Mouse (Mus musculus): ENCODE measurements around the gene Hnrnpdl.

Hnrnpdl gene

GRCm38 (mm10) chr5:100006324-100007039 lies 33.0 kb downstream of the Hnrnpdl start:
- no peak for DNase-seq (ENCODE audit: extremely low spot score, low read depth, low spot score)

- DNase-seq (ENCODE audit: extremely low spot score, low read depth, low spot score) = no peak
These were observed 33.6 kb downstream of the Hnrnpdl start for GRCm38 (mm10) chr5:100005896-100006295.

DNA sequence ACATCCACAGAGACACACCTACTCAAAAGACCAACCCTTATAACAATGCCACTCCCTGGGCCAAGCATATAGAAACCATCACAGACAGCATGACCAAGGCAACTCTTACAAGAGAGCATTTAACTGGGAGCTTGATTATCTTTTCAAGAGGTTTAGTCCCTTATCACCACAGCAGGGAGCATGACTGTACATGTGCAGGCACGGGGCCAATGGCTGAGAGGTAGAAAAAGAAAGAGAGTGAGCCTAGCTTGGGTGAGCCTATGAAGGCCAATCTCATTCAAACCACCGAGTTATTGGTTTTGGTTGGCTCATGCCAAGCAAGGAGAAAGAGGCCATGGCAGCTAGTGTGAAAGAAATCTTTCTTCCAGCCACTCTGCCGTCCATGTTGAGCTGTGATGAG lies 34.0 kb downstream of the Hnrnpdl start:
- no peak for DNase-seq (ENCODE audit: extremely low spot score, low read depth, low spot score)

DNA sequence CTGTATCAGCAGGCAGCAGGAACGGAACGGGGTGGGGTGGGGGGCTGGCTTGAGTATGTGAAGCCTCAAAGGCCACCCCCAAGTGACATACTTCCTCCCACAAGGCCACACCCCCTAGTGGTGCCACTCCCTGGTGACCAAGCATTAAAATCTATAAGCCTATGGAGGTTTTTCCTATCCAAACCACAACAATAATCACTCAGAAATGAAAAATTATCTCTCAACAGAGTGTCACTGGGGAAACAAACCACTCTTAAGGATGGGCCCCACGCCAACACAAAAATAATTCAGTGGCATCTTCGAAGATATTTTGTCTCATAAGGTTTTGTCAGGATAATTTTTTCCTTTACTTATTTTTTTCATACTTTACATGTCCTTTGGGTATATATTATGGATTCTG lies 35.6 kb downstream of the Hnrnpdl start:
- no peak for DNase-seq (ENCODE audit: extremely low spot score, low read depth, low spot score)

- no peak for DNase-seq (ENCODE audit: extremely low spot score, low read depth, low spot score)
These were observed 39.0 kb downstream of the Hnrnpdl start for GRCm38 (mm10) chr5:100000500-100000899.

DNA sequence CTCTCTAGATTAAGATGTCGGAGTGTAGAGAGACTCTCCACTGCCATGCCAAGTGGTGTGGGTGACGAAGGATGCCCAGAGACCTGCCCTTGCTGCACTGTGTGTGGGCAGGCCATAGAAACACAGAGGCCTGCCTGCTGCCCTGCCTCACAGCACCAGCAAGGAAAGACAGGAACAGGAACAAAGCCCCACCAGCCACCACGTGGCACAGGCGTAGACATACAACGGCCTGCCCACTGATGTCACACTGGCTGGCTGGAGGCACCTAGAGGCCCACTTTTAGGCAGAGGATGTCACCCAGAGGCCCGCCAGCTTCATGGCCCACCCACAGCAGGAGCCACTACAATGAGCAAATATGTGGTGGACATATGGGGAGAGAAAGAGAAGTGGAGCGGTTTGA lies 39.4 kb downstream of the Hnrnpdl start:
- DNase-seq (ENCODE audit: extremely low spot score, low read depth, low spot score) = no peak

DNA sequence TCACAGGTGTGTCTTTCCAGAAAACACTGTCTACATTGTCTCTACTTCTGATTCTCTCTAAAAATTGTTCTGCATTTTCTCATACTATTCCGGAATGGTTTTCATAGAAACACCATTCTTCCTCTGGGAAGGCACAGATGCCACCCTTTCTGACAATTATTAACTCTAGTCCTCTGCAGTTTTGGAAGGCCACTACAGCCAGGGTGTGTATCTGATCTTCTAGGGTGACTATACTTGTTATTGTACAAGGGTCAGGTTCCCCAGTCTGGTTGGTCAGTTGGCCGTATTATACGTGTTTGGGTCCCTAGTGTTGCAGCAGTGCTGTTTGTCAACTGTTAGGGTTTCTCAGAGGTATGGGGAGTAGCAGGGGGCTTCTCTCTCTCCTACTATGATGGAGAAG lies 44.8 kb downstream of the Hnrnpdl start:
- no peak for DNase-seq (ENCODE audit: extremely low spot score, low read depth, low spot score)

GRCm38 (mm10) chr5:99994166-99994565 lies 45.3 kb downstream of the Hnrnpdl start:
- DNase-seq (ENCODE audit: extremely low spot score, low read depth, low spot score) = no peak

Data from hindlimb bud, embryonic 11.5 days (tissue).